Mouse (Mus musculus): Measurements from ENCODE around the gene Rcn3.

DNA sequence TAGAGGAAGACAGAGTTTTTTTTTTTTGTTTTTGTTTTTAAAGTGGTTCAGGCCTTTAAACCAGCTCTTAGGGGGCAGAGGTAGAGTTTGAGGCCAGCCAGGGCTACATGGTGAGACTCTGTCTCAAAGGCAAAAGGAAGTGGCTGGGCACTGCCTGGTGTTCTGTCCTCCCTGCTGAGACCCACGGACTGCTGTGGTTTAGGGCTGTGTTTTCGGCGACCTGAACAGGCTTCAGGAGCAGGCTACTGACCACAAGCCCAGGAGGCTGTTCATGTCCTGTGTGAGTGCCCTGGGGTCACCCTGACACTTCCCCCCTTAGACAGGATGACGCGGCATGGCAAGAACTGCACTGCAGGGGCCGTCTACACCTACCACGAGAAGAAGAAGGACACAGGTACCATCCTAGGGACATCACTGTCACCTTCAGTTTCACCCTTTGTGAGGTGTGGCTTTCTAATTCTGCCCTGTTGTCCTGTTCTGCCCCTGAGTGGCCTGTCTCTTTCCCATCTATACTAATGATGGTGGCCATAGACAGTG is 18.8 kb downstream of the Rcn3 start:
- no peak for TF ChIP-seq CTCF (IDR thresholded peaks at IDR 0.05; ENCODE audit: control insufficient read depth, insufficient read depth, low read length)
- no peak for TF ChIP-seq POLR2A (IDR thresholded peaks at IDR 0.05; ENCODE audit: borderline replicate concordance, control insufficient read depth, low read depth, low read length)
